Mouse (Mus musculus) left cerebral cortex, postnatal 4 days (tissue): ENCODE measurements around the gene Zfyve28. TPM values are rescaled to one million over a fixed set of nuclear protein-coding genes. Genes with fewer than 3 reads are reported as not detected.

Experiments
- DNase-seq: peaks from one replicate; pipeline ENCODE4 v3.0.0-alpha.2; 2022
- intact Hi-C: fragments of 180-260 bp; cut with DNase I; formaldehyde crosslinking; loops from one replicate; pipeline ENCODE4 v1.15.1; 2025
- total RNA-seq, 2 experiments: library from RNA; stranded (reverse); gene quantifications; 2 replicates each; pipeline ENCODE4 v1.2.3; 2021

Zfyve28 gene
- total RNA-seq, 2 experiments from 2014 or later, result 18.7 to 19.9 TPM

GRCm38 (mm10) chr5:34185791-34186190 lies 102.5 kb downstream of the Zfyve28 start:
- intact Hi-C loops, result no loop called here

GRCm38 (mm10) chr5:34185051-34185580 lies 103.1 kb downstream of the Zfyve28 start:
- intact Hi-C loops, result no loop called here
- DNase-seq, result no peak

More at GRCm38 (mm10) chr5:34185791-34186190, 102.5 kb downstream of the Zfyve28 start:
- no peak for DNase-seq

GRCm38 (mm10) chr5:34183976-34184375 lies 104.3 kb downstream of the Zfyve28 start:
- intact Hi-C loops, result no loop called here
- no peak for DNase-seq

GRCm38 (mm10) chr5:34183156-34183880 lies 104.9 kb downstream of the Zfyve28 start:
- intact Hi-C loops, result no loop called here
- DNase-seq, result no peak

- no peak for DNase-seq
- intact Hi-C loops, result no loop called here
Measured at GRCm38 (mm10) chr5:34182486-34182885, 105.8 kb downstream of the Zfyve28 start.

- intact Hi-C loops, result no loop called here
- no peak for DNase-seq
Measured at GRCm38 (mm10) chr5:34177821-34178220, 110.4 kb downstream of the Zfyve28 start.

- no peak for DNase-seq
- intact Hi-C loops, result no loop called here
Measured at GRCm38 (mm10) chr5:34177091-34177490, 111.2 kb downstream of the Zfyve28 start.

- DNase-seq, result no peak
- intact Hi-C loops, result no loop called here
Measured at GRCm38 (mm10) chr5:34176691-34177090, 111.6 kb downstream of the Zfyve28 start.

- intact Hi-C loops, result no loop called here
- no peak for DNase-seq
Measured at GRCm38 (mm10) chr5:34175403-34175694, 112.9 kb downstream of the Zfyve28 start.

GRCm38 (mm10) chr5:34174550-34175402 lies 113.5 kb downstream of the Zfyve28 start:
- intact Hi-C loops, result no loop called here
- DNase-seq, result no peak

- intact Hi-C loops, result no loop called here
- no peak for DNase-seq
Measured at GRCm38 (mm10) chr5:34174021-34174420, 114.2 kb downstream of the Zfyve28 start.

GRCm38 (mm10) chr5:34170726-34171125 lies 117.5 kb downstream of the Zfyve28 start:
- no peak for DNase-seq
- intact Hi-C loops, result no loop called here

- intact Hi-C loops, result loop anchor here (10.0 kb wide), 1 partner anchor 175 kb away; the partner anchor contains the start of gene Nat8l
- DNase-seq, result no peak
Measured at GRCm38 (mm10) chr5:34169954-34170353, 118.3 kb downstream of the Zfyve28 start.

GRCm38 (mm10) chr5:34168950-34169891 lies 119.0 kb downstream of the Zfyve28 start, which contains the start of the genes Poln and Haus3:
Gene Poln (minus strand): TSS chr5:34169448.
Gene Haus3 (minus strand): TSS chr5:34169527.
- intact Hi-C loops, result loop anchor here (10.0 kb wide), 1 partner anchor 174 kb away; the partner anchor contains the start of gene Nat8l

GRCm38 (mm10) chr5:34167857-34168256 lies 120.4 kb downstream of the Zfyve28 start:
- no peak for DNase-seq
- intact Hi-C loops, result loop anchor here (10.0 kb wide), 1 partner anchor 173 kb away; the partner anchor contains the start of gene Nat8l

More at GRCm38 (mm10) chr5:34168950-34169891, 119.0 kb downstream of the Zfyve28 start, which contains the start of the genes Poln and Haus3:
- DNase-seq, result peak; percentile 99

GRCm38 (mm10) chr5:34165793-34166192 lies 122.5 kb downstream of the Zfyve28 start:
- intact Hi-C loops, result loop anchor here (10.0 kb wide), 1 partner anchor 171 kb away; the partner anchor contains the start of gene Nat8l
- DNase-seq, result no peak

GRCm38 (mm10) chr5:34148476-34148875 lies 139.8 kb downstream of the Zfyve28 start:
- intact Hi-C loops, result no loop called here

GRCm38 (mm10) chr5:34147554-34147953 lies 140.7 kb downstream of the Zfyve28 start:
- no peak for DNase-seq
- intact Hi-C loops, result no loop called here

More at GRCm38 (mm10) chr5:34148476-34148875, 139.8 kb downstream of the Zfyve28 start:
- DNase-seq, result no peak
